Mouse (Mus musculus): ENCODE data around the gene Taf3.

GRCm38 (mm10) chr2:10049456-10049855 is 1.1 kb upstream of the Taf3 start:
- no peak for TF ChIP-seq CTCF (IDR thresholded peaks at IDR 0.05; ENCODE audit: extremely low read depth, insufficient read length, insufficient replicate concordance, low read depth, low read length)
- no peak for TF ChIP-seq POLR2A (IDR thresholded peaks at IDR 0.05; ENCODE audit: low read depth, low read length)
